Mouse (Mus musculus) spleen, postnatal 36 days (tissue): ENCODE data around the gene Bcl2l12.
"Not testable (repeated sequence)": the region's sequence is repeated elsewhere in the genome, so short reads cannot be mapped to it uniquely, and the experiment has no call there.

Experiments used
- DNase-seq, 2 experiments: peaks; one replicate each; pipeline ENCODE4 v3.0.0; 2022; ENCODE audit warnings: low spot score in 2 of 2, mixed read lengths in 1 of 2

Gene Bcl2l12

DNA sequence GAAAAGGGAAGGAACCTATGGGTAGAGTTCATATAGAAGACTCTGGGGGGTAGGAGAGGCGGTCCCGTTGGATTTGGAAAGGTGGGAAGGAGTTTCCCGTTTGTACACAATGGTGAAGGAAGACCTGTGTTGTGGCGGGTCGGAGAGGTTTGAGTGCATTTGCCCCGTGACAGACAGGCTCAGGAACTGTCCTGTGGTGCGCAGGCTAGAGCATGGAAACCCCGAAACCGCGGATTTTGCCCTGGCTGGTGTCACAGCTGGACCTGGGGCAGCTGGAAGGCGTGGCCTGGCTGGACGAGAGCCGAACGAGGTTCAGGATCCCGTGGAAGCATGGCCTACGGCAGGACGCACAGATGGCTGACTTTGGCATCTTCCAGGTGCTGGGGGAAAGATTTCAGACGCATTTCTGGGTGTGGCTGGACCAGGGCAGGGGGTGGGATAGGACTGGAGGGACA is at the start of gene Bcl2l12:
Bcl2l12 (minus strand) TSS at position 212 of the 455 bp plus-strand sequence.
- no peak for DNase-seq

GRCm38 (mm10) chr7:45047491-45047890 is 49.0 kb upstream of the Bcl2l12 start:
- no peak for DNase-seq

DNA sequence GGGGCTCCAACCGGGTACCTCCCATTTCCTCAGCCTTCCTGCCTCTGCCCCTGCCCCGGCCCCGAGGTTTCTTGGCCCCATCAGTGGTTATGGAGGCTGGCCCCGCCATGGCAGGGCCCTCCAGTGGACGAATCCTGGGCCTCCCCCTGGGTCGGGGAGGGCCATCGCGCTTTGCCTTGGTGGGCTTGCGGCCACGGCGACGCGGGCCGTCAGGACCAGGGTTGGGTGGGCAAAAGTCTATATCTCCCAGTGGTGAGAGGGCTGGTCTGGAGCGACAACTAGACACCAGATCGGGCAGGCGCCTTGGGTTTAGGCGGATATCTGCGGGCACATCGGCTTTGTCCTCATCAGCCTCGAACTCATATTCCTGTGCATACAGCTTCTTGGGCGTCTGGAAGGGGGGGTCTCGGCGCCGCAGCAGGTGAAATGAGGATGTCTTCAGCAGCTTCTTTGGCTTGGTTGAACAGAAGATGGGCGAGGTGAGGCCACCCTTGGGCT is 48.4 kb upstream of the Bcl2l12 start:
- DNase-seq: no peak

- DNase-seq: no peak
Measured at GRCm38 (mm10) chr7:45045741-45046140, 47.2 kb upstream of the Bcl2l12 start.

DNA sequence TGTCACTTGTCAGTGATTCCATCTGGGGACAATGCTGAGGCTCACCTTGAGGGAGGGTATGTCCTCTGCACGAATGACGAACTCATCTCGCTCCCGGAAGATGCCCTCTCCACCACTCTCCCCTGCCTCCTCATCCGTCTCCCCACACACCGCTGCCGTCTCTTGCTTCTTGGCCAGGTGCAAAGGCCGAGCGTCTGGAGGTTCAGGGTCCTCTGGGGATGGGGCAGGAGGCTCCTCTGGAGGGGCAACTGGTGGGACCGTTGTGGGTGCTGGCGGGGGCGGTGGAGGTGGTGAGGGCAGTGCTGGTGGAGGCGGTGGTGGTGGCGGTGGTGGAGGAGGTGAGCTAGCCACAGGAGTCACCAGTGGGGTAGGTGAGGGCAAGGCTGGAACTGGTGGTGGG is 44.8 kb upstream of the Bcl2l12 start:
- DNase-seq: no peak

GRCm38 (mm10) chr7:45040851-45041250 is 42.3 kb upstream of the Bcl2l12 start:
- DNase-seq: no peak

DNA sequence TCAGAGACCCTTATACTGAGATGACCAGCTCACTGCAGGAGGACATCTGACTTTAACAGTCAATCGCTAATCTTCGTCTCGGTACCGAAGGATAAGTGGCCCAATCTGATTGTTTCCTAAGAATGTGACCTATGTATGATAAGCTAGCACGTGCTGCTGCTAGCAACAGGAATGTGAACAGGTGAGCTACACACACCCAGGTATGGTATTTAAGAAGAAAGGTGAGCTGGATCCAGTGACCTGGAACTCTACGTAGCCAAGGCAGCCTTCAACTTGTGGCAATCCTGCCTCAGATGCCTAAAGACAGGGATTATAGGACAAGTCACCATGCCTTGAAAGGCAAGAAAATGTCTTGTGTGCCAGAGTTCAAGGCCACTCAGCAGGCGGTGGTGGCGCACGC is 39.9 kb upstream of the Bcl2l12 start:
- no peak for DNase-seq

DNA sequence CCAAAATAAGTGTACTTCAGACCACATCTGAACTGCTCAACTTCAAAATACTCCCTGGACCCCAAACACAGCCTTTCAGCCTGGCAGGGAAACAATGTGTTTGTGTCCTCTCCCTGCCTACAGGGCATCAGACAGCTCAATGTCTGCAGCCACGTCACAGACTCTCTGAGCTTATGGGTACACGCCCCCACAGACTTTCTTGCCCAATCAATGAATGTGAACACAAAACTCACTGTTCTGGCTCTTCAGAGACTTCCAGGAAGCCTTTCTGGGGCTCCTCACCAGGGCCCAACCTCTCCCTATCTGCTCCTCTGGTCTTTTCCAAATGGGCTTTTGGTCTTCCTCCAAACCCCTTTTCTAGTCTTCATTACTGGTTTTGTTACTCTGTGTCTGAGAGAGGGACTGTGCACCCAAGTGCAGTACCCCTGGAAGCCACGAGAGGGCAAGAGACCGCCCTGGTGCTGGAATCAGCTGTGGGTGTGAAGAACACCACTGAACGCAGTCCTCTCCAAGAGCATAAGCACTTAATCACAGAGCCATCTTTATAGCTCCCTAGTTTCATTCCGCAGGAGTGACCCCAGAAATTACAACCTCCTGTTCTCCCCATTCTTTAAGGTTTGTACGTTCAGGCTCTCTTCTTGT is 39.3 kb upstream of the Bcl2l12 start:
- peak; percentile 57 to 58 for DNase-seq

GRCm38 (mm10) chr7:45036702-45037101 is 38.2 kb upstream of the Bcl2l12 start:
- no peak for DNase-seq

GRCm38 (mm10) chr7:45035631-45036030 is 37.1 kb upstream of the Bcl2l12 start:
- DNase-seq: no peak

GRCm38 (mm10) chr7:45033722-45034359 is 35.3 kb upstream of the Bcl2l12 start:
- DNase-seq: no peak

DNA sequence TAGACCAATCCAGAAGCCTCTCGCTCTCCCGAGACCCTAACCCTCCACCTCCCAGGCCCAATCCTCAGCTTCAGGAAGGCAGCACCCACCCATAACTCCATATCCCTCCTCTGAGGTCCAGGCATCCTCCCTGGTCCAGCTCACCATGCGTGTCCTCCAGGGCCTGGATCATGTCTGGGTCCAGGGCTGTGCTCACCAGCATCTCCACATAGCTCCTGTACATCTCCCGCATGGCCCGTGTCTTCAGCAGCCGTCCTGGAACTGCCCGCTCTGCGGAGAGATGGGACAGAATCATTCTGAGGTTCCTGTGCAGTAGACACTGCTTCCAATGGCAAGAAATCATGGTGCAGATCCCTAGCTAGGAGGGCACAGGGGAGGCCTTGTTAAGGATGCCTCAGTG is 32.3 kb upstream of the Bcl2l12 start:
- DNase-seq: no peak

DNA sequence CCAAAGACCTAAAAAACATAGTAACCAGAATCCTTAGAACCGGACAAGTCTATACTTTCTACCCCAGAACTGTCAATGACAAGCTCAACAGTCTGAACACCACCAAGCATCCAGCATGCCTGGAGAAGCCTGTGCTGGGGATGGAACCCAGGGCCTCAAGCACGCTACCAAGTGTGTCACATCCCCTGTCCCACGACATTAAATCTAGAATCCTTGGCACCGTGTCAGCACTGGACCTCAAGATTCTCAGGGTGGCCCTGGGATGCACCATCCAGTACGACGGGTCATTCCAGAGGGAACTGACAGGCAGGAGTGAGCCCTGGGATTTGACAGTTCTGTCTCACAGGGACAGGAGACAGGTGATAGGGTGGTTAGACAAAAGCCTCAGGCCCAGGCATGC is 31.5 kb upstream of the Bcl2l12 start:
- no peak for DNase-seq

DNA sequence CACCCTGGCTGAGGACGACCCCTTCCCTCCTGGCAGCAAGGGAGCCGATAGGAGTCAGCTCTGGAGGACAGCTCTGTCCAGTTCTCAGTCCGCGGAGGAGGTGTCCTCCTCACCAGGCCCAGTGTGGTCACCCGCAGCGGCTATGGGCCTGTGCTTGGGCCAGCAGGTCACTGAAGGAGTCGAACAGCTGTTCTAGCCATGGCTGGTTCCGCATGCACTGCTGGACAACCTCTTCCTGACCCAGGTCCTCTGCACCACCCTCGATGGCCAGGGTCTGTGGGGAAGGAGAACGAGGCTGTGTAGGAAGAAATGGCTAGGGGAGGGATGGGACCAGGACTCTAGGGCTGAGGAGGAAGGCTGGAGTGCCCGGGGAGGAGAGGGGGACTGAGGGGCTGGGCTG is 29.8 kb upstream of the Bcl2l12 start:
- DNase-seq: no peak

- no peak for DNase-seq
Measured at GRCm38 (mm10) chr7:45027761-45028160, 29.2 kb upstream of the Bcl2l12 start.

- no peak for DNase-seq
Measured at GRCm38 (mm10) chr7:45026256-45026655, 27.7 kb upstream of the Bcl2l12 start.

- DNase-seq: no peak
Measured at GRCm38 (mm10) chr7:45025601-45026220, 27.2 kb upstream of the Bcl2l12 start.

- no peak for DNase-seq
Measured at GRCm38 (mm10) chr7:45024281-45025248, 26.1 kb upstream of the Bcl2l12 start.

- not testable (repeated sequence) for DNase-seq
Measured at GRCm38 (mm10) chr7:45023711-45024110, 25.2 kb upstream of the Bcl2l12 start.

- no peak for DNase-seq
Measured at GRCm38 (mm10) chr7:45020225-45020624, 21.7 kb upstream of the Bcl2l12 start.

- no peak for DNase-seq
Measured at GRCm38 (mm10) chr7:45019031-45019571, 20.6 kb upstream of the Bcl2l12 start.
